Mouse (Mus musculus) bone marrow macrophage, adult 2 months (primary cell): ENCODE measurements around the gene Ephx1.

Experiments
- CTCF ChIP-seq: IDR thresholded peaks from 2 replicates; pipeline ENCODE4 v1.5.1; 2012; ENCODE audit warnings: low read depth, mild to moderate bottlenecking, low read length, moderate library complexity
- POLR2A ChIP-seq: IDR thresholded peaks from 2 replicates; pipeline ENCODE4 v1.6.1; 2012; ENCODE audit warnings: mild to moderate bottlenecking, low read depth, low read length, borderline replicate concordance

- TF ChIP-seq POLR2A (no peak), CTCF (no peak)
These were observed 41.0 kb downstream of the Ephx1 start for GRCm38 (mm10) chr1:180979484-180980251.
